Mouse (Mus musculus) kidney, adult 10 weeks (tissue): ENCODE results near the gene Olfr1467. TPM values are rescaled to one million over a fixed set of nuclear protein-coding genes. Genes with fewer than 3 reads are reported as not detected.

Experiments used
- polyA plus RNA-seq: library from polyadenylated mRNA; stranded (reverse); fragments of 350-450 nt; fragmentation: Illumina TruSeq; extraction: RNeasy Lipid Tissue Mini Kit (QIAGEN cat#74804); gene quantifications from one replicate; pipeline ENCODE4 v1.2.3, GENCODE M21; 2014; ENCODE audit warnings: low read depth, low replicate concordance

The Olfr1467 gene
- not detected for polyA plus RNA-seq

GRCm38 (mm10) chr19:13361936-13362335, at the start of gene Olfr1467:
TSS of gene Olfr1467 (plus strand) at chr19:13362236.

GRCm38 (mm10) chr19:13315441-13315840, 46.6 kb upstream of the Olfr1467 start, which contains the start of gene Olfr1465:
TSS of gene Olfr1465 (minus strand) at chr19:13315541.

GRCm38 (mm10) chr19:13338562-13338961, 23.5 kb upstream of the Olfr1467 start, which contains the start of gene Olfr1466:
TSS of gene Olfr1466 (plus strand) at chr19:13338862.

GRCm38 (mm10) chr19:13407549-13407948, 45.5 kb downstream of the Olfr1467 start, which contains the start of gene Olfr1469:
TSS of gene Olfr1469 (plus strand) at chr19:13407849.

Other genes with a start within 250 kb of the Olfr1467 start
- gene Olfr1459, start 212.7 kb upstream of the Olfr1467 start, polyA plus RNA-seq = not detected
- not detected for gene Olfr1461, start 199.2 kb upstream of the Olfr1467 start, polyA plus RNA-seq
- gene Olfr1462, start 176.5 kb upstream of the Olfr1467 start, polyA plus RNA-seq = not detected
- not detected for gene Olfr1463, start 130.9 kb upstream of the Olfr1467 start, polyA plus RNA-seq
- not detected for gene Olfr1465, start 46.7 kb upstream of the Olfr1467 start, polyA plus RNA-seq
- gene Olfr1466, start 23.4 kb upstream of the Olfr1467 start, polyA plus RNA-seq = not detected
- gene Olfr1469, start 45.6 kb downstream of the Olfr1467 start, polyA plus RNA-seq = not detected
- not detected for gene Olfr1471, start 81.2 kb downstream of the Olfr1467 start, polyA plus RNA-seq
- not detected for gene Olfr1472, start 93.8 kb downstream of the Olfr1467 start, polyA plus RNA-seq
- gene Olfr1474, start 107.3 kb downstream of the Olfr1467 start, polyA plus RNA-seq = not detected
- gene Olfr1475, start 118.0 kb downstream of the Olfr1467 start, polyA plus RNA-seq = not detected
- gene Olfr1477, start 138.3 kb downstream of the Olfr1467 start, polyA plus RNA-seq = not detected
- not detected for gene Olfr1480, start 165.7 kb downstream of the Olfr1467 start, polyA plus RNA-seq
- not detected for gene Olfr1484, start 221.3 kb downstream of the Olfr1467 start, polyA plus RNA-seq